Mouse (Mus musculus) olfactory bulb, adult 2 months (tissue): ENCODE data around the gene Necab2.

Experiments used
- CTCF ChIP-seq: fragments of 200-500 bp; IDR thresholded peaks from 2 replicates; pipeline ENCODE4 v1.5.1; 2012; ENCODE audit warnings: low read depth, mild to moderate bottlenecking, low read length, moderate library complexity; ENCODE audit not compliant: insufficient read depth
- POLR2A ChIP-seq: fragments of 200-500 bp; IDR thresholded peaks from 2 replicates; pipeline ENCODE4 v1.6.1; 2012; ENCODE audit warnings: mild to moderate bottlenecking, low read depth, low read length, moderate library complexity; ENCODE audit not compliant: insufficient read depth

DNA sequence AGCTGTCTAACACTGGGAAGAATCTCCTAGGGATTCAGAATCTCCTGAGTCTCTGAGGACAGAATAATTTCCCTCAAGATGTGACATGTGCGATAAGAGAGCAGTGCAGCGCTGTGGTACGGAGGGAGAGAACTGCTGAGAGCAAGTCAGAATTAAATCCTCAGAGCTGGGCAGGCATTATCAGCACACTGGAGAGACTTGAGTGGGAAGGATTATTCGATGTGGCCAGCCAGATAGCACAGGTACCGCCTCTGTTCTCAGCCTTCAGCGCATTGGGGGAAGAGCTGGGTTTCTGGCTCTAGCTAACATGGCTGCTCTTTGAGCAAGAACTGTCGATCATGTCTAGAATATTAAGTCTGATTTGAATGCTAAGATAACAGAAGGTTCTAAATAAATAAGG, 65.2 kb downstream of the Necab2 start:
- no peak for TF ChIP-seq CTCF
- TF ChIP-seq POLR2A, result no peak
